Comparison of ENCODE assay signal across 39 mouse cellular contexts in genomic region chr7:3186136-3186535, GRCm38 (mm10). TPM values are rescaled to one million over a fixed set of nuclear protein-coding genes. Genes with fewer than 3 reads are reported as not detected.
"Had no signal": no experiment of that assay in that cellular context is flagged by ENCODE, and none has a peak within 500 bp of the region (broad histone marks: within the 10 kb centered on the region; RNA-seq: fewer than 3 reads in every experiment).

No protein-coding gene starts in this region.

- H3K36me3 ChIP-seq: forebrain, embryonic 15.5 days; heart, embryonic 13.5 days; heart, embryonic 15.5 days; hindbrain, embryonic 13.5 days; hindbrain, embryonic 15.5 days; limb, embryonic 13.5 days; limb, embryonic 15.5 days had no signal

- H3K9me3 ChIP-seq: forebrain, embryonic 15.5 days; heart, embryonic 13.5 days; heart, embryonic 15.5 days; hindbrain, embryonic 15.5 days; limb, embryonic 13.5 days; limb, embryonic 15.5 days had no signal

- H3K4me1 ChIP-seq: forebrain, embryonic 15.5 days; heart, embryonic 13.5 days; heart, embryonic 15.5 days; hindbrain, embryonic 13.5 days; hindbrain, embryonic 15.5 days; limb, embryonic 13.5 days; limb, embryonic 15.5 days had no signal

- H3K27ac ChIP-seq: forebrain, embryonic 15.5 days; heart, adult 2 months; heart, embryonic 13.5 days; heart, embryonic 15.5 days; hindbrain, embryonic 13.5 days; hindbrain, embryonic 15.5 days; hindbrain, postnatal 0 days; kidney, postnatal 0 days; limb, embryonic 13.5 days; limb, embryonic 15.5 days; liver, embryonic 14.5 days had no signal

- DNase-seq: forebrain, postnatal 0 days; gastrocnemius, postnatal 14 days; gastrocnemius, postnatal 36 days; heart, adult 11 months; heart, adult 2 months; heart, postnatal 14 days; heart, postnatal 36 days; kidney, adult 18-20 months; layer of hippocampus, adult 9-11 months; layer of hippocampus, postnatal 36 days; left cerebral cortex, postnatal 4 days; lung, adult 18-20 months had no signal

- H3K4me3 ChIP-seq: forebrain, embryonic 15.5 days; heart, adult 2 months; heart, embryonic 13.5 days; heart, embryonic 15.5 days; hindbrain, embryonic 13.5 days; hindbrain, embryonic 15.5 days; limb, embryonic 13.5 days; limb, embryonic 15.5 days had no signal

- H3K4me2 ChIP-seq: forebrain, embryonic 15.5 days; heart, embryonic 11.5 days; heart, embryonic 13.5 days; heart, embryonic 15.5 days; hindbrain, embryonic 13.5 days; hindbrain, embryonic 15.5 days; limb, embryonic 13.5 days; limb, embryonic 15.5 days had no signal

- ATAC-seq: forebrain, embryonic 15.5 days; forebrain, postnatal 0 days; hindbrain, postnatal 0 days; intestine, embryonic 16.5 days had no signal

- H3K9ac ChIP-seq: forebrain, embryonic 15.5 days; forebrain, postnatal 0 days; heart, embryonic 13.5 days; heart, embryonic 15.5 days; hindbrain, embryonic 13.5 days; hindbrain, embryonic 15.5 days; limb, embryonic 13.5 days; limb, embryonic 15.5 days; liver, embryonic 14.5 days had no signal

- H3K27me3 ChIP-seq: forebrain, embryonic 15.5 days; heart, embryonic 13.5 days; heart, embryonic 15.5 days; hindbrain, embryonic 13.5 days; hindbrain, embryonic 15.5 days; limb, embryonic 13.5 days; limb, embryonic 15.5 days had no signal

RNA-seq across cellular contexts. Expression of gene AU018091, which starts 17.1 kb away (rescaled TPM):
- total RNA-seq: forebrain, postnatal 0 days; gastrocnemius, adult 18-20 months; gastrocnemius, adult 8-10 months; gastrocnemius, postnatal 14 days; gastrocnemius, postnatal 36 days; heart, adult 2 months; heart, postnatal 14 days; heart, postnatal 36 days; hematopoietic stem cell, adult 5-6 weeks; hindbrain, postnatal 0 days; layer of hippocampus, adult 18-20 months; layer of hippocampus, adult 8-10 months; layer of hippocampus, postnatal 14 days; layer of hippocampus, postnatal 36 days; left cerebral cortex, adult 18-20 months; left cerebral cortex, adult 8-10 months; left cerebral cortex, postnatal 10 days; left cerebral cortex, postnatal 25 days; left cerebral cortex, postnatal 4 days had no signal
- polyA plus RNA-seq: forebrain, embryonic 15.5 days; forebrain, postnatal 0 days; gonadal fat pad, adult 2 months; heart, adult 2 months; heart, embryonic 11.5 days; heart, embryonic 13.5 days; heart, embryonic 15.5 days; heart, postnatal 0 days; hindbrain, embryonic 13.5 days; hindbrain, embryonic 15.5 days; hindbrain, postnatal 0 days; intestine, embryonic 14.5 days; intestine, embryonic 16.5 days; kidney, embryonic 14.5 days; kidney, postnatal 0 days; large intestine, adult 2 months; liver, embryonic 14.5 days had no signal
